Mouse (Mus musculus) cerebellum, adult (tissue): ENCODE results near the gene Fam32a.

ENCODE experiments used
- ATAC-seq: cut with Nextera tagmentation; 2 replicates; pipeline ENCODE4 v1.9.2; 2017; ENCODE audit warnings: mild to moderate bottlenecking, moderate library complexity, mixed read lengths; ENCODE audit not compliant: insufficient number of reproducible peaks, low FRiP score, low TSS enrichment

Gene Fam32a

GRCm38 (mm10) chr8:72239499-72240402 lies 20.2 kb downstream of the Fam32a start, which contains the start of gene Ap1m1:
Gene Ap1m1 (plus strand): TSS chr8:72240018.
- ATAC-seq: peak; percentile 97

- peak; percentile 9; the same call in 1 of the 2 replicates for ATAC-seq
These were observed 20.9 kb downstream of the Fam32a start for GRCm38 (mm10) chr8:72240403-72240763.

DNA sequence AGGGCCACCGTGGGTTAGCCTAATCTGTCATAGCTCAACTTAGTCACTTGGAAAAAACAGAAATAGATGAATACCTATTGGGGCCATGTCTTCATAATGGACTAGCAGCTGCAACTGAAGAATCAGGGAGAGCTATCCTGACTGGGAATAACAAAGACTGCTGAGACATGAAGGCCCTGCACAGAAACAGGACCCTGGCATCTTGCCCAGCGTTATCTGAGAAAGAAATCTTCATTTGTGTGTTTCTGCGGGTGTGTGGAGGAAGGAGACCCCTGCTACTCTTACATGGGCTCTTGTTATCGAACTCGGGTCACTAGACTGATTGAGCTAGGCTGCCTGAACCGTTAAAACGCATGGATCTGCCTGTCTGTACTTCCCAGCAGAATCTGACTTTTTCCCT lies 21.4 kb downstream of the Fam32a start:
- no peak for ATAC-seq

- ATAC-seq: no peak
These were observed 22.7 kb downstream of the Fam32a start for GRCm38 (mm10) chr8:72242226-72242625.

- ATAC-seq: no peak
These were observed 25.1 kb downstream of the Fam32a start for GRCm38 (mm10) chr8:72244610-72245009.

DNA sequence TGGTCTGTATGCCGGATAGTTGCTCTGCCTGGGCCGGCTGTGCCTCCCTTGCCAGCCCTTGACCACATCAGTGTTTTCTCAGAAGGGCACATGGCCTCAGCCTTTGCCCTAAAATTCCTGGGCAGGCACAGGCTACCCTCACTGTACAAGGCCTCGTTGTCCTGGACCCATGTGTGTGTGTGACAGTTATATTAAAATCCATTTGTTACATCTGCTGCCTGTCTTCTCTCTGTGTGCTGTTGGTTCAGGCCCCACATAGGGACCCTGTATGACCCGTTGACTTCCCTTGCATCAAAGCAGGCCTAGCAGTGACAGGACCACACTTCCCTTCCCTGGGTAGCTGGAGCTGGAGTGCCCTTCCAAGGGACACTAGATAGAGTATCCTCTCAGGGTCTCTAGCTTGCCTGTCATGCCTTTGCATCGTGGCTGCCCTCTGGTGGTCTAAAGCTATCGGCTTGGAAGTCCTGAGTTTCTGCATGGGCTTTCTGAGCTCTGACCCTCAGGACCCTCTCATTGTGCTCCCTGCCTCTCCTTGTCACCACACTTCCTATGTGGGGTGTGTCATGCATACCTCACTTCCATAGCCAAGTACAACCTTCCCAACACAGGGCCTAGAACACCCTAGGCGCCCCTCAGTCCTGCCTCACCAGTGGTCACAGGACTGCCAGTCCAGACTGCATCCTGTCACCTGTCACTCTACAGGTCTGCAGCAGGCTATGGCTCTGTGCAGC lies 37.8 kb downstream of the Fam32a start:
- ATAC-seq: no peak

- no peak for ATAC-seq
These were observed 38.3 kb downstream of the Fam32a start for GRCm38 (mm10) chr8:72257902-72258238.

DNA sequence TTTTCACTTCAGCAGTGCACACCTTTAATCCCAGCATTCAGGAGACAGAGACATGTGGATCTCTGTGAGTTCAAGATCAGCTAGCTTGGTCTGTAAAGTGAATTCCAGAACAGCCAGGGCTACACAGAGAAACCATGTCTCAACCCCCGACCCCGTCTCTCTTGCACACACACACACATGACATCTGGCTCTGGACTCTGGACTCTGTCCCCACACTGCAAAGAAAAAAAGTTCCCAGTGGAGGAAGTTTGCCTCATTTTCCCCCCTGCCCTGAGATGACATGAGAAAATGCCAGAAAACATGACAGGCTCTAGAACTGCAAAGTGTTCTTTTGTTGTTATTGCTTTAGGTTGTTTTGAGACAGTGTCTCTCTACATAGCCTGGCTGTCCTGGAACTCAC lies 40.3 kb downstream of the Fam32a start:
- ATAC-seq: no peak

DNA sequence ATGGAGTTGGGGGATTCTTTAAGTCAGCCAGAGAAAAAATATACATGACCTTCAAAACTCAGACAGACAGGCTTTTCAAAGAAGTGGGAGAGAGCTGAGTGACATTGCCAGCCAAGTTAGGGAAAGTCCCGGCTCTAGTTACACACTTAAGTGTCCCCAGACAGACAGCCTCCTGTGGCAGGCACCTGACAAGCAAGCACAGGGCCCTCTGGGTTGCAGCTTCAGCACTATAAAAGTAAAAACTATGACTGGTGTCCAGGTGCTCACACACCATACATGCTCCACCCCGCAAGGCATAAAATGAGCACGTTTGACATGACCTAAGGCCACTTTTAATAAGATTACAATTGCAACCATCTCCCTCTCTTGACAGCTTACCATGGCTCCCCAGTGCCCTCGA lies 41.1 kb downstream of the Fam32a start:
- no peak for ATAC-seq

DNA sequence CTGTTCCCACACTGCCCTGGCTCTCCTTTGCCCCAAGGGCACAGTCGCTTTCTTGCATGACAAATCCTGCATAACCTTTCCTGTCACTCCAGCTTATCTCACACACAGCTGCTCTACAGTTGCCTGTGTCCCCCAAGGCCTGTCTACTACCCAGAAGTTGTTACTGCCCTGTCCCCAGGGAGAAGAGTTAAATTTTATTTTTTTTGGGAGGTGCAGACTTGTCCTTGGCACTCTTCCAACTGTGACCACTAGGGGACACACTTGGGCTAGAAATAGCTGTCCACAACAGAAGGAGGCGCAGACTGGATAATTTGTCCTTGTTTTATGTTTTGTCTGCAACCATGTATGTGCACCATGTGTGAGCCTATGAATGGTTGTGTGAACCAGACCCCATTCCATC lies 41.5 kb downstream of the Fam32a start:
- ATAC-seq: no peak

GRCm38 (mm10) chr8:72261431-72261830 lies 41.9 kb downstream of the Fam32a start:
- no peak for ATAC-seq

DNA sequence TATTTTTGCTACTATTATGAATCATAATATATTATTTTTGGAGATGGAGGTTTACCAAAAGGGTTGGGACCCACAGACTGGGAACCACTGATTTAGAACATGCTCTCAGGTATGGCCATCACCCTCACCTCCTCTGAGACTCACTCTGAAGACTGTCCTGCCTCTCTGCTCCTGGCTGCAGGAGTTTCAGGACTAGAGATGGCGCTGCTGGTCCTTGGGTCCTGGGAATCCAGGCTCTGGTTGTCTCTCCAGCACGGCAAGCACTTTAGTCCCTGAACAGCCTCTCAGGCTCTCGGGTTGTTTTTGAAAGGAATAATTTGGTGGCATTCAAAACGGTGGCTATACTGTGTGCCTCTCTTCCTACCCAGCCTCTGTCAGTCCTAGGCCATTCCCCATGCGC lies 42.3 kb downstream of the Fam32a start:
- ATAC-seq: no peak

- no peak for ATAC-seq
These were observed 43.2 kb downstream of the Fam32a start for GRCm38 (mm10) chr8:72262756-72263155.

- no peak for ATAC-seq
These were observed 43.9 kb downstream of the Fam32a start for GRCm38 (mm10) chr8:72263451-72263850.

DNA sequence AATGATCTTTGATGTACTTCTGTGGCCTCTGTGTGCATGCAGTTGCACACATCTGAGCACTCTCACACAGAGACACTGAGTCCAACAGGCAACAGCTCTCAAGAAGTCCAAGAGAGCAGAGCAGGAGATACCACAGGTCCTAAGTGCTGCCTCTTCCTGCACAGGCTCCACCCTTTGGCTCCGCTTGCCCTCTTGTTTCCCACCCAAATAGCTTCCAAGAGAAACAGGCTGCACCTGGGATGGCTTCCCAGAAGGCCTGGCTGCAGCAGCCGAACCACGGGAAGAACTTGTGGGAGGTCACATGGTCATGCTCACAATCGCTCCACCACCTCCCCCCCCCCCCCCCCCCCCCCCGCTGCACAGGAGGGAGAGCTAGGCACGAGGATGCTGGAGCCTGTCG lies 45.8 kb downstream of the Fam32a start:
- no peak for ATAC-seq

DNA sequence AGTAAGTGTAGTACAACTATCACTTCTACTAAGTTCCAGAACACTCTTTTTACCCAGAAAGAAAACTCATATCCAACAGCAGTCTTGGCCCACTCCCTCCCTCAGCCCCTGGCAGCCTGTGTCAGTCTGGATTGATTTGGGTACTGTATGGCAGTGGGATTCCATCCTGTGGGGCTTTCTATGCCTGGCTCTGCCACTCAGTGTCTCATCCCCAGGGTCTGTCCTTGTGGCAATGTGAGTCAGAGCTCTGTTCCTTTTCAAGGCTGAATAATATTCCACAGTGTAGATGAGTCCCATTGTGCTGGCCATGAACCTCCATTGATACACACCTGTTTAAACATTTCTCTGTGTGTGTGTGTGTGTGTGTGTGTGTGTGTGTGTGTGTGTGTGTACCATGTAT lies 47.1 kb downstream of the Fam32a start:
- ATAC-seq: no peak

- ATAC-seq: no peak
These were observed 47.6 kb downstream of the Fam32a start for GRCm38 (mm10) chr8:72267106-72267505.

DNA sequence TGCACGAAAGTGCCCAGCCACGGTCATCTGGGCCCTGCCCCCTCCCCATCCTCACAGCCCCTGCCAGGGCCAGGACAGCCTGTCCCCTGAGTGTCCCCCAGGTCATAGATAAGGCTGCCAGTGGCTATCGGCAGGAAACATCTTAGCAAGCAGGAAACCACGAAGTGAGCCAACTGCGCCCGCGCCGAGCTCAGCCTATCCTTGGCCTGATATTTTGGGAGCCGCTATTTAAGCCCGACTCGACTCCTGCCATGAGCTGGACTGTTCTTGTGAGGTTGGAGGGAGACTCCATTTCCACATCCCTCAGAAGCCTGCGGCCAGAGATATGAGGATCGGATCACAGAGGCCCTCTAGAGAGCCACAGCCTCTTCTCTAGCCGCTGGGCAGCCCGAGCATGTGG lies 48.8 kb downstream of the Fam32a start:
- ATAC-seq: no peak

DNA sequence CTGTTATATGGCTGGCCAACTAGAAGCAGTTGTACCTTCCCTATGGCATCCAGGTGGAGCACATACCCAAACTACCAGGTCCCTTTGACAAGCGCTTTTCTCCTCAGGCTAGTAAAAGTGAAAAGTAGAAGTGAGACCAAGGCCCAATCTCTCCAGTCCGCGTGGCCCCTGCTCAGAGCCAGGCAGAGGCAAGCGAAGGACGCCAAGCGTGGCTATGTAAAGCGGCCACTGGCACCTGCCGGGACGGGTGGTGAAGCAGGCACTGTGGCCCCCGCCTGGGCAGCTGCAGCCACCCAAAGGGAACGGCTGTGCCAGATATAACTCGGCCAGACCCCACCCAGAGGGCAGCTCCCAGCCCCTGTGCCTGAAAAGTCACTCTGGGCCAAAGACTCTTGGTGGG lies 51.1 kb downstream of the Fam32a start:
- no peak for ATAC-seq

DNA sequence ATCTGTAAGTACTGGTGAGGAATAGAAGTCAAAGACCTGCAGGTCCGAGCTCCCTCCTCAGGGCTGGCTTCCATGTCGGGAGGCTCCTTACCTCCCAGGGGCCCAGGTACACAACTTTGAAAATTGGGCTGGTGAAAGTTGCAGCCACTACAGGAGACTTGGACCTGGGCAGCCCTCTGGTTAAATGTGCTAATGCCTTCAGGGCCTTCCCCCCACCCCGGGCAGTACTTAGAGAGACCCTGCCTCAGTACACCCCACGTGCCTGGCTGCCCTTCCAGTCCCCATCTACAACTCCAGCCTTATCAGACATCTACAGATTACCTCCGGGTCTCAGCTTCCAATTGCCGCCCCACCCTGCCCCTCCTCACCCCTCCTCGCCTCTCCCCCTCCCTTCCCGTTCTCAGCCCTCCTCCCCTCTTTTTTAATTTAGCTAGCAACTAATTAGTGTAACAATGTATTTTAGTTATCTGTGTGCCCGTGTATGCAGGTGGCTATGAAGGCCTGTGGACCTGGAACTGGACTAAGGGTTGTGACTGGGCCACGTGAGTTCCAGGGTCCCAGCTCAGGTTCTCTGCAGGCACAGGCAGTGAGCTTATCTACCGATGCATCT lies 51.6 kb downstream of the Fam32a start:
- no peak for ATAC-seq

DNA sequence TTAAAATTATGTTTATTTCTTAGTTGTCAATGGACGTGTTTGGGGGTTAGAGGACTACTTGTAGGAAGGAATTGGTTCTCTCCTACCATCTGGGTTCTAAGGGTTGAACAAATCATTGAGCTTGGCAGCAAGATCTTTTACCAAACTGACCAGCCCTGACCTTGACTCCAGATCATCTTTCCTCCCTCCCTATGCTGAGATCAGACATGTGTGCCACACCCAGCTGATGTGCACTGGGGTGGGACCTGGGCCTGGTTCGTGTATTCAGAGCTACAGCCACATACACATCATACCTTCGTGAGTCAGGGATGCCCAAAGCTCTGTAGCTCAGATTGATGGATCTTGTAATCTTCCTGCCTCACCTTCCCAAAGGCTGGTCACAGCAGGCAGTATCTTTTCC lies 52.2 kb downstream of the Fam32a start:
- ATAC-seq: no peak
